Mouse (Mus musculus): ENCODE measurements at regions not wholly inside any gene's neighbourhood (a gene's known extent, or its start where the extent isn't known, plus 50 kb on each side); places are given as distances from the start of the nearest gene placed in this dataset.

- DNase-seq: no peak
These were observed 417.6 kb downstream of the Cmpk2 start for GRCm38 (mm10) chr12:26886635-26887014.

GRCm38 (mm10) chr12:26885831-26886634 lies 417.0 kb downstream of the Cmpk2 start:
- no peak for DNase-seq

DNA sequence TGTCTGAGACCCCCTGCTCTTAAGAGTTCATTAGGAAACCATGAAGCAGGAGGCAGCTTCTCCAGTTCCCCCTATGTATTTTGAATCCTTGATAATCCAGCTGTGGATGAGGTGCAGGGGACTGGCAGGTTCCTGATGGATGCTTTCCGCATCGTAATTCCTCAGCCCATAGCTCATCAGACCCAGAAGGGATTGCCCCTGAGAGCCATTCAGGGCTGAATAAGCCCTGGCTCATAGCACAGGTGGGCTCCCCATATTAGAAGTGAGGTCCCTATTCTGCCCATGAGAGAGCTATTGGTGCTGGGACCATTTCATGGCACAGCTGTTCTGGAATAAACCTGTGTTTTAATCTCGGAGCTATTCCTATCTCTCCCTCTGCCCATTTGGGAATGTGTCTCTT lies 416.1 kb downstream of the Cmpk2 start:
- DNase-seq: no peak

GRCm38 (mm10) chr12:26884156-26884555 lies 415.2 kb downstream of the Cmpk2 start:
- DNase-seq: peak; percentile 90

GRCm38 (mm10) chr12:26877691-26878121 lies 408.7 kb downstream of the Cmpk2 start:
- no peak for DNase-seq

DNA sequence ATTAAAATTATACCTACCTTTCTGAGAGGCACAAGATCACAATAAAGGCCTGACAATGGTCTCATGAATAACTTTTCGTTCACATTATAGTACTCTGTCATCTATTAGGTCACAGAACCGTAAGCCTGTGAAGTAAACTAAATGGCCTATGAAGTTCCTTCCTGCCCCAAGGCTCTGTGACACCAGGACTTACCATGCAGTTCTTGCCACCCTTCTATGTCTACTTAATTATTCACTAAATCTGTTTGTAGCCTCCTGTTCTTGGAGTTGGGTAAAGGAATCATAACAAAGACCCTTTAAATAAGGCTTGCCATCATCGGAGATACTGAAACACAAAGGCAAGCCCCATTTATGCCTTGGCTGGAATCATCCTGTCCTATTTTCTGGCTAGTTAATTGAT lies 408.3 kb downstream of the Cmpk2 start:
- no peak for DNase-seq

DNA sequence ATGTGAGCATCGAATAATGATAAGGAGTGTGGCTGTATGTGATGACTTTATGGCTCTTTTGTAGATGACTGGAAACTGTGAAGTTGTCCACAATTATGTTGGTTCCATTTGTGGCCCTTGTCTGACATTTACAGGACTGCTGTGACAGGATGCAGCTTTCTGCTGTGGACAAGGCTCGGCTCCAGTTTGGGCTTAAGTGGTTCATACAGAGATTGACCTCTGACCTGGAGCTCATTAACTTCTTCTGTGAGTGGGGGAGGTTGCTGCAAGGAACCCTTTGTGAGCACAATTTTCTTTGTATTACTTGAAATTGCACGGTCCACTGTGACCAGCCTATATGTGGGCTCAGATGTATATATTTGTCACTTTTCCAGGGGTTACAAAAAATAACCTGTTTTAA lies 403.5 kb downstream of the Cmpk2 start:
- no peak for DNase-seq

GRCm38 (mm10) chr12:26867731-26868130 lies 398.7 kb downstream of the Cmpk2 start:
- no peak for DNase-seq

- peak; percentile 37 for DNase-seq
These were observed 386.1 kb downstream of the Cmpk2 start for GRCm38 (mm10) chr12:26855091-26855516.

DNA sequence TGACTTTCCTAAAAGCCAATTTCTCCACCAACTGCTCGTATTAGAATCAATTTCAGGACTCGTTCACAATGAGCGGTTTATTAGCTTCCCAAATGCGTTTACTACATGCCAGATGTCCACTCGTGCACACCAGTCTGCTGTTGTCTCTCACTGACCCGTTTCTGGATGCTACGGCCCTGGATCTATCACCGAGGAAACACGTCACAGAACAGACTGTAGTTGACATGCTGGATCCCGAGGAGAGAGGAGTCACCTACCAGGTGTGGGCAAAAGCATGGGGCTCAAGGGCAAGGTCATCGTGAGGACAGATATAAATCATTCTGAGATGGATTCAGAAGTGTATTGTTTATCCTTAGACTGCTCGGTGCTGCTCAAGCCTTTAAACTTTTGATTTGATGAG lies 375.9 kb downstream of the Cmpk2 start:
- DNase-seq: no peak

- peak; percentile 74 for DNase-seq
These were observed 373.7 kb downstream of the Cmpk2 start for GRCm38 (mm10) chr12:26842696-26843095.

DNA sequence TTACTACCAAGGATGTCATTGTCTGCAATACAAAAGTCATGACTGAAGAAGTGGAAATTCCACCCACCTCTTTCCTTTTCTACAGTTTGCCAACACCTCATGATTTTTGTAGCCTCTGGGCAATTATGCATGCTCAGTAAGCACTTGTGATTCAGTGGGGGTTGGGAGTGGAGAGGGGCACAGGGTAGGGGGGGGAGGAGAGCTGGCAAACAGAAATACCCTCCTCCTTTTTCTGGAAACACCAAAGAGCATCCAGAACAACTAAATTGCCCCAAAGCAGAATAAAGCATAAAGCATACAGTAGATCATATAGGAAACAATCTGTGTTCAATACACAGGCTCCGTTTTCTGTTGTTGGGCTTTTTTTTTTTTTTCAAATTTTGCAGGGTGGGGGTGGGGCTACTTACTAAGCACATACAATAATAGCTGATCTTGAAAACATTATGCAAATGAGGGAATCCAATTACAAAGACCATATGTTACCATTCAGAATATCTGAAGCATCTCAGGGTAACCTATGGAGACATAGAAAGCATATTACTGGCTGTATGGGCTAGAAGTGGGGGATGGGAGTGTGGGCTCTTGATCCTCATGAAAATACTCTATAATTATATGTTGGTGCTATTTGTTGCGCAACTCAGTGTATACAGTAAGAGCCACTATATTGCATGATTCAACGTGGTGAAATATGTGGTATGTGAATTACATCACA lies 352.4 kb downstream of the Cmpk2 start:
- DNase-seq: no peak

GRCm38 (mm10) chr12:26817866-26818265 lies 348.9 kb downstream of the Cmpk2 start:
- DNase-seq: no peak

DNA sequence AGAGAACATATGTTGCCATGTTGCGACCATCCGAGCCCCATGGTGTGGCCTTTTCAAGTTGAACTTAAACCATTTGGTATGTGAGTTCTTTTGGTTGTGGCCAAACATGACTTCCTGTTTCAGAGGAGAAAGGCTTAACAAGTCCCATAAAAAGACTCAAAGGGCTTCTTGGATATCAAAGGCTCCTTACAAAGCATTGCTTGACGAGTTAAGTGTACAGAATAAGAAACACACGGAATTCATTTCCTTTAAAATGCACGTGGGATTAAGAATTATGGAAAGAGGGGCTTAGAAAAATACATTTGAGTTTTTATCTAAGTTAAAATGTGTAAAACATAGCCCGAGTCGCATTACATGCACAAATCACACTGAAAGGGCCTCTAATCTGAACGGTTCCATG lies 346.8 kb downstream of the Cmpk2 start:
- DNase-seq: no peak

DNA sequence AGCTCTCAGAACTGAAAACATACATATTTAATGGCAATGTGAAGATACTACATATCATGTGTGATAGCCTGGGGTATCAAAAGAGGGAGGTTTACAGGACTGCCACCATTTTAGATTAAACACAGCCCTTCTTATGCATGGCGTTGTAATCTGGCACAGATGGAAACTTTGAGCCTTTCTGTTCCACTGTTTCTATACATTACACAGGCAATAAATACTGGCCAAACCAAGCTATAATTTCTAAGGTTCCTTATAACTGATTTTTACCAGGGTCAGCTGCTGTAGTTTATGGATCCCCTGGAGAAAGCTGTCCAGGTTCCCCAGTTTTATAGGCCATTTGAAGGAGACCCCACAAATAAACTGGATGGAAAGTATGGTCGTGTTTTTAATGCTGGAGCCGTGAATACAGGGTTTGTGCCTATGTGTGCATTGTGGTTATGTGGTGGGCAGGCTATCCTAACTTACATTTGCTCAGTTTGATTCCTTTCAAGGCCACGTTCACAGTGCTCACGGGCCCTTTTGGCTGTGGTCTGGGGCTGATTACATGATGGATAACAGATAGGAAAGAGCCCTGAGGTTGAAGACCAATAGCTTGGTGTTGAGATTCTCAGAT lies 341.7 kb downstream of the Cmpk2 start:
- no peak for DNase-seq

DNA sequence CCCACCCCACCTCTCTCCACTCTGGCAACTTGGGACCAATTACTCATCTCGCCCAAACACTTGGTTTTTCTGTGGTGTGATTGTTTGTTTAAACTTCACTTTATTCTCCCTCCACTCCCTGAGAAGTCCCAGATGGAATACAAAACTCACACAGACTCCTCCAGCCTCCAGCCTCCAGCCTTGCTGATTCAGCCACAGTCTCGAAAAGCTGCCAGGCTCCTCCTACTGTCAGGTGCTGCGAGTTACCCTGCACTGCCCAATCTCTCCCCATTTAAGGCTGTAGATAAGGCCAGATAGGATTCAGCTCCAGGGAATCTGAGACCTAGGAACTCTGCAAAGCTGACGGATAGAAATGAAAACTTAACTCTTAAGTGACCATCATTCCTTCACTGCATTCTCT lies 340.7 kb downstream of the Cmpk2 start:
- DNase-seq: no peak

DNA sequence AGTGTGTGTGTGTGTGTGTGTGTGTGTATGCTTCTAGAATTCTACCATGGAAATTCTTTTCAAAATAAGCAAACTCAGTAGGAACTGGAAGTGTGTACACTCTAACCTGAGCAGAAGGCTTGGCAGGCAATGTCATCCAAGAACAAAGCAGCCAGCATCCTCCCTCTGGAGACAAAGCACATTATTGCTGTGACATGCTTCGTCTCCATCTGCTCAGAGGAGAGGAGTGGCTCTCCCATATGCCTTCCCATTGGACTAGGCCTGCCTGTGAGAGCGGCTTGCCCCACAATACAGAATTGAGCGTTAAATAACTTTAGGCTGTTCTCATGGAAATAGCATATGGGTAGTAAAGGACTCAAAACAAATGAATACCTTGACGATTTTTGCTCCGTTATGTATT lies 333.5 kb downstream of the Cmpk2 start:
- DNase-seq: no peak

DNA sequence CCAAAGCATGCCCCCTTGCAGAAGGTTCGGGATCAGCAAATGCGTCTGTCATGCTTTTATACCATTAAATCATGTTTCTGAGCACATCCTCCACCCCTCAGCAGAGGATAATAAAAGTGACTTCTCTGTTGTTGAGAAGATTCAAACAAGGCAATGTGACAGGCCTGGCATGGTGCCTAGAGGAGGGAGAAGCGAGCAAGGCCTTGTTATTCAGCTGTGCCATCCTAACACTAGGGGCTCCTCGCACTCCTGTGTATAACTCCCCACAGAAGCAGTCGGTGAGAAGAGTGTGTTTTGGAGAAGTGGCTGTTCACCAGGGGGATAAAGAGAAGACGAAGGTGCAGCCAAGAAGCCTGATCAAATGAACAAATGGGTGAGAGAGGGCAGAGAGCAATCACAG lies 330.3 kb downstream of the Cmpk2 start:
- no peak for DNase-seq

- DNase-seq: no peak
These were observed 327.4 kb downstream of the Cmpk2 start for GRCm38 (mm10) chr12:26796367-26796766.

DNA sequence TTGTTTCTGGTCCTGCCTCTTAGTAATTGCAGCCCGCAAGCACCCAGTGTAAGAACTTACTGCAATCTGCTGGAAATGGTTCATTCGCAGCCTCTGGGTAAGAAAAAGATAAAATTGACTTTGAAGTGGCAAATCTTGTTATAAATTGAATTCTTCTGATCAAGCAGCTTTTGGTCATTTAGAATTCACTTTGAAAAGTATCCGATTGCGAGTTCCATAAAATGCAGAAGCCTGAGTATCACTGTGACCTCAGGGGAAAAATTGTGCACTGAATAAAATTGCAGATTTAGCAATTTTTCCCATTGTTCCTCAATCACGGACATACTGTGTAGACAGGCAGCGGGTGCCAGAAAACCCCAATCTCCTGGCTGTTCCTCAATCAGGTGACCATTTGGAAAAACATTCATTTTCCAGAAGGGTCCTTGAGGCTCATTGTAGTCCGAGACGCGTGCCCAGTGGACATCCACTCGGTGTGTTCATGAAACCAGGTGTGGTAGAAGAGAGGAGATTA lies 320.4 kb downstream of the Cmpk2 start:
- DNase-seq: no peak

DNA sequence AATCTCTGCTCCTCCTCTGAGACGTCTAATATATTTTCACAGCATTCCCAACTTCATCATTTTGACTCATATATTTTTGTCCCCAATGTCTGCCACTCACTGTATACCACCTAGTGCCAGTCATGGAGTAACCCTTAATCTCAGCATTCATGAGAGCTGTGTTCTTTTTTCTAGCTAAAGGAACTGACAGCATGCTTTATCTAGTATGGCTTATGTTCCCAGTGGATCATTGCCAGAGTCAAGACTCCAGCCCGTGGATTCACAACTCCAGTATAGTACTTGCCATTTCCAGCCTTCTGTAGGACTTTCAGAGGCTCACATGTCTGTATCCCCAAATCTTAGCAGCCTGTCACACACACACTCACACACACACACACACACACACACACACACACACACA lies 316.5 kb downstream of the Cmpk2 start:
- DNase-seq: no peak

GRCm38 (mm10) chr12:26784426-26784825 lies 315.4 kb downstream of the Cmpk2 start:
- no peak for DNase-seq

DNA sequence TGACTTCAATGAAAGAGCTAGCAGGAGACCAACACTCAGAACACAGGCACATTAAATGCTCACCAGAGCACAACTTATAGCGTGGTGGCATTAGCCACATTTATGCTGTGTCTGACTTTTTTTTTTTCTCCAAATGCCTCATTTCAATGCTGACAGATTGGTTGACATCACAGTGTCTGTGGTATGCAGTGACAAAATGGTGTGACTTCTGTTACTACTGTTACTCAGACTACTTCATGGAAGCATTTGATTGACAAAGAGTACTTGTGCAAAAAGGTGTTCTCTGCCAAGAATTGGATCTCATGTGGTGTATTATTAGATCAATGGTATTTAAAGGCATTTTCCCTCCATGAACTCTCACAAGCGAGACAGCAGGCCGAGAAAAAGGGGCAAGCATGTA lies 314.8 kb downstream of the Cmpk2 start:
- DNase-seq: no peak
